ENCODE assay signal across 27 mouse cellular contexts in genomic region chr13:55006415-55006742, GRCm38 (mm10). TPM values are rescaled to one million over a fixed set of nuclear protein-coding genes. Genes with fewer than 3 reads are reported as not detected.
DNase-seq lines count a peak whose midpoint lies in the region; ATAC-seq and TF ChIP-seq lines count a peak whose summit lies in the region.
"Had no signal": no experiment of that assay in that cellular context is flagged by ENCODE, and none has a peak within 500 bp of the region (broad histone marks: within the 10 kb centered on the region; RNA-seq: fewer than 3 reads in every experiment).

No protein-coding gene starts in this region.

- 0 out of 2 replicates have a peak, but pooled peaks cover 7% of the 10 kb centered on the region for H3K4me1 ChIP-seq in lung, embryonic 14.5 days (ENCODE audit: insufficient read depth)
- no peaks in the 10 kb centered on the region for H3K4me1 ChIP-seq in lung, adult 2 months (ENCODE audit: control insufficient read depth, insufficient read depth, low read length)
- H3K4me1 ChIP-seq in lung, postnatal 0 days (ENCODE audit: insufficient read depth, low read depth, low read length), result peaks cover 10% of the 10 kb centered on the region; the same call in 1 of the 2 replicates
- H3K4me1 ChIP-seq in E14TG2a.4 (replicated peaks; ENCODE audit: low read depth, low read length), result peaks cover 37% of the 10 kb centered on the region
- H3K4me1 ChIP-seq: embryonic facial prominence, embryonic 13.5 days; heart, embryonic 12.5 days; heart, embryonic 15.5 days had no signal

- H3K4me2 ChIP-seq in lung, embryonic 14.5 days, result peak overlapping the region; percentile 16; the same call in 1 of the 2 replicates
- H3K4me2 ChIP-seq in lung, postnatal 0 days (replicated peaks; ENCODE audit: low read depth, low read length), result peak overlapping the region; percentile 42; the same call in 1 of the 2 replicates
- H3K4me2 ChIP-seq: embryonic facial prominence, embryonic 13.5 days; forebrain, embryonic 12.5 days; forebrain, embryonic 15.5 days; heart, embryonic 12.5 days; heart, embryonic 15.5 days; hindbrain, embryonic 14.5 days had no signal

- no peak overlapping the region for H3K27ac ChIP-seq in lung, embryonic 14.5 days (ENCODE audit: low read depth)
- H3K27ac ChIP-seq in lung, postnatal 0 days (ENCODE audit: low read length), result no peak overlapping the region
- H3K27ac ChIP-seq: embryonic facial prominence, embryonic 10.5 days; embryonic facial prominence, embryonic 13.5 days; forebrain, embryonic 12.5 days; forebrain, embryonic 15.5 days; heart, embryonic 15.5 days; hindbrain, embryonic 10.5 days; hindbrain, embryonic 14.5 days had no signal

- no peak for TF ChIP-seq CTCF in lung, embryonic 14.5 days (IDR thresholded peaks at IDR 0.05; ENCODE audit: low read depth)
- no peak for TF ChIP-seq CTCF in lung, adult 2 months (IDR thresholded peaks at IDR 0.05; ENCODE audit: insufficient read depth, low read length)
- no peak for TF ChIP-seq CTCF in lung, postnatal 0 days (IDR thresholded peaks at IDR 0.05)
- TF ChIP-seq CTCF in E14TG2a.4 (conservative IDR thresholded peaks at IDR 0.05; ENCODE audit: low read length), result no peak

- peak; percentile 53 to 70 for DNase-seq in cerebellum, postnatal 14 days
- DNase-seq in cerebellum, adult 9-10 months, result no peak
- no peak for DNase-seq in lung, embryonic 14.5 days
- DNase-seq in lung, adult 2 months, result no peak
- DNase-seq in lung, postnatal 0 days (ENCODE audit: low spot score), result no peak
- no peak for DNase-seq in lung, postnatal 14 days
- DNase-seq: adrenal gland, adult 2 months; adrenal gland, postnatal 14 days; B cell, adult 2 months; cerebellum, adult 11-12 months; cerebellum, adult 8-10 months; cerebellum, postnatal 36 days; embryo, embryonic 11 days; gastrocnemius, postnatal 25 days; heart, adult 18-20 months; heart, postnatal 10 days; heart, postnatal 36 days had no signal

- no peak overlapping the region for H3K4me3 ChIP-seq in lung, embryonic 14.5 days (ENCODE audit: low read depth, low read length)
- H3K4me3 ChIP-seq in lung, adult 2 months (replicated peaks; ENCODE audit: extremely low read depth, low read depth, low read length), result no peak overlapping the region
- H3K4me3 ChIP-seq in lung, postnatal 0 days (ENCODE audit: low read depth, low read length), result no peak overlapping the region
- H3K4me3 ChIP-seq in E14TG2a.4 (replicated peaks; ENCODE audit: low read length), result 0 out of 2 replicates have a peak overlapping the region, but pooled peaks have one; percentile 43
- H3K4me3 ChIP-seq: embryonic facial prominence, embryonic 10.5 days; embryonic facial prominence, embryonic 13.5 days; erythroblast, embryonic 14.5 days; forebrain, embryonic 12.5 days; forebrain, embryonic 15.5 days; heart, embryonic 12.5 days; heart, embryonic 15.5 days; hindbrain, embryonic 10.5 days had no signal

- no peak for TF ChIP-seq EP300 in lung, postnatal 0 days (IDR thresholded peaks at IDR 0.05)

- no peaks in the 10 kb centered on the region for H3K27me3 ChIP-seq in lung, embryonic 14.5 days (ENCODE audit: insufficient read depth, low read length)
- H3K27me3 ChIP-seq in lung, postnatal 0 days (replicated peaks; ENCODE audit: insufficient read depth, low read length), result no peaks in the 10 kb centered on the region
- H3K27me3 ChIP-seq in E14TG2a.4 (ENCODE audit: insufficient read depth, low read length), result peaks cover 94% of the 10 kb centered on the region
- H3K27me3 ChIP-seq: embryonic facial prominence, embryonic 13.5 days; forebrain, embryonic 15.5 days had no signal

- no peaks in the 10 kb centered on the region for H3K36me3 ChIP-seq in lung, embryonic 14.5 days (ENCODE audit: insufficient read depth)
- H3K36me3 ChIP-seq in lung, postnatal 0 days (ENCODE audit: insufficient read depth, low read length), result no peaks in the 10 kb centered on the region
- no peaks in the 10 kb centered on the region for H3K36me3 ChIP-seq in E14TG2a.4 (ENCODE audit: insufficient read depth, low read length)
- H3K36me3 ChIP-seq: embryonic facial prominence, embryonic 10.5 days; embryonic facial prominence, embryonic 13.5 days; forebrain, embryonic 12.5 days; heart, embryonic 12.5 days; heart, embryonic 15.5 days; hindbrain, embryonic 10.5 days had no signal

- no peaks in the 10 kb centered on the region for H3K9me3 ChIP-seq in lung, embryonic 14.5 days (ENCODE audit: low read depth, low read length)
- H3K9me3 ChIP-seq in lung, postnatal 0 days (ENCODE audit: low read length), result no peaks in the 10 kb centered on the region
- no peaks in the 10 kb centered on the region for H3K9me3 ChIP-seq in E14TG2a.4 (ENCODE audit: low read length)
- H3K9me3 ChIP-seq: embryonic facial prominence, embryonic 10.5 days; embryonic facial prominence, embryonic 13.5 days; forebrain, embryonic 12.5 days; forebrain, embryonic 15.5 days; heart, embryonic 12.5 days; heart, embryonic 15.5 days; hindbrain, embryonic 10.5 days had no signal

- 42% methylated on average over 7 of the region's 7 CpGs for WGBS in lung, embryonic 14.5 days
- 56% methylated on average over 7 of the region's 7 CpGs for WGBS in lung, adult 2 months
- 49% methylated on average over 7 of the region's 7 CpGs for WGBS in lung, postnatal 0 days

- no peak overlapping the region for H3K9ac ChIP-seq in lung, embryonic 14.5 days
- H3K9ac ChIP-seq in lung, postnatal 0 days (replicated peaks; ENCODE audit: low read depth), result no peak overlapping the region
- H3K9ac ChIP-seq: embryonic facial prominence, embryonic 13.5 days; forebrain, embryonic 12.5 days; forebrain, embryonic 15.5 days; heart, embryonic 12.5 days; heart, embryonic 15.5 days; hindbrain, embryonic 14.5 days had no signal

- no peak for ATAC-seq in lung, embryonic 14.5 days (ENCODE audit: insufficient read depth)
- no peak for ATAC-seq in lung, postnatal 0 days
- ATAC-seq: forebrain, embryonic 15.5 days had no signal

- TF ChIP-seq POLR2A in lung, adult 2 months (IDR thresholded peaks at IDR 0.05; ENCODE audit: borderline replicate concordance, extremely low read depth, low read depth, low read length), result no peak

RNA-seq across cellular contexts. Expression of gene Hk3, which starts 14.8 kb away (rescaled TPM):
- polyA plus RNA-seq in lung, embryonic 14.5 days (2014; fragmentation: Nextera tagmentation; extraction: Ambion mirVana), result 1.1 and 1.2 TPM in 2 replicates
- polyA plus RNA-seq in lung, adult 2 months (2012; rRNA removed), result 3.4 and 5.2 TPM in 2 replicates
- polyA plus RNA-seq in lung, postnatal 0 days (2015; fragmentation: Nextera tagmentation; extraction: Ambion mirVana), result 1.0 and 1.1 TPM in 2 replicates

RNA-seq across cellular contexts. Expression of gene Unc5a, which starts 57.2 kb away (rescaled TPM):
- polyA plus RNA-seq in lung, embryonic 14.5 days (2014; fragmentation: Nextera tagmentation; extraction: Ambion mirVana), result 6.5 and 7.5 TPM in 2 replicates
- polyA plus RNA-seq in lung, adult 2 months (2012; rRNA removed), result 2.9 and 3.7 TPM in 2 replicates
- polyA plus RNA-seq in lung, postnatal 0 days (2015; fragmentation: Nextera tagmentation; extraction: Ambion mirVana), result 1.4 and 1.9 TPM in 2 replicates
- polyA plus RNA-seq: erythroblast, embryonic 14.5 days had no signal

Comparison
In these comparisons a context has a peak if more than half of its experiments do, and no peak if none do; other contexts are left out.
1. DNase-seq: peak in cerebellum, postnatal 14 days (2 of 2); none in cerebellum, adult 9-10 months (single experiment), lung, embryonic 14.5 days (single experiment), lung, adult 2 months (single experiment), lung, postnatal 0 days (single experiment) and lung, postnatal 14 days (single experiment).